Mouse (Mus musculus) adrenal gland, adult 8-10 months (tissue): ENCODE results near the gene Pop4. TPM values are rescaled to one million over a fixed set of nuclear protein-coding genes. Genes with fewer than 3 reads are reported as not detected.
"Not testable (repeated sequence)": the region's sequence is repeated elsewhere in the genome, so short reads cannot be mapped to it uniquely, and the experiment has no call there.

Experiments
- DNase-seq: peaks from one replicate; pipeline ENCODE4 v3.0.0; 2022
- total RNA-seq, 4 experiments: library from RNA; stranded (reverse); gene quantifications; 2 replicates each; pipeline ENCODE4 v1.2.4; 2022

The Pop4 gene
- total RNA-seq: 10 to 100 TPM; 48.6 to 85.5 (median 68.1) TPM

DNA sequence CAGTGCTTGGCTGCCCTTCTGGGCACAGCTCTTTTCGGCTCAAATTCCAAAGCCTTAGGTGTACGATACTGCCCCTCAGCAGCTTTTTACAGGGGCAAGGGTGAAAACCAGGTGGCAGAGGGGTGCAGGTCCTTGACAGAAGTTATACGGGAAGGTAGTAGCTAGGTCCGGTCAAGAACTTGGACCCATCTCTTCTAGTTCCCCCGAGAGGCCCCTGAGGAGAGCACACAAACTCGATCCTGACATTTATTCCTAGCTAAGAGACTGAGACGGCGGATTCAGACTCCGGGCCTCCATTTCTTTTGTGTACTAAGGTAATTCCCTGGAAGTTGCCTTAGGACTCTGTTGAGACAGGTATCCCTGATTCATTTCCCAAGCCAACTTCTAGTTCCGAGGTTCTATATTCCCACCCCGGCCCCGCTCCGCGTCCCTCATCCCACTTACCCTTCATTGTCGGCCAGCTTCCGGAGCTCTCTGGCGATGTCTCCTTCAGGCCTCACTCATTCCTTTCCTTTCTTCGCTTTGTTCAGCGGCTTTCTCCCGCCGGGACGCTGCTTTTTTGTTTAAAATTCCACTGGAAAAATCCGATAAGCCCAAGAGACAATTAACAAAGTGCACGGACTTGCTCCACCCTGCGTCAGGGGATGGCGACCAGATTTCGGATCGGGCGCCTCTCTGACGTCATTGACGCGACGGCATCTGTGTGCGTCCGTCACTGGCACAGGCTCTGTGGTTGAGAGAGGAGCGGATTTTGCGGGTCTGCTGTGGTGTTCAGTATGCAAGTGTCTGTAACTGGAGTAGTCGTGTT, at the start of gene Pop4:
Gene Pop4 (minus strand): TSS at position 721 of the 808 bp plus-strand sequence.
- DNase-seq: peak; percentile 88

DNA sequence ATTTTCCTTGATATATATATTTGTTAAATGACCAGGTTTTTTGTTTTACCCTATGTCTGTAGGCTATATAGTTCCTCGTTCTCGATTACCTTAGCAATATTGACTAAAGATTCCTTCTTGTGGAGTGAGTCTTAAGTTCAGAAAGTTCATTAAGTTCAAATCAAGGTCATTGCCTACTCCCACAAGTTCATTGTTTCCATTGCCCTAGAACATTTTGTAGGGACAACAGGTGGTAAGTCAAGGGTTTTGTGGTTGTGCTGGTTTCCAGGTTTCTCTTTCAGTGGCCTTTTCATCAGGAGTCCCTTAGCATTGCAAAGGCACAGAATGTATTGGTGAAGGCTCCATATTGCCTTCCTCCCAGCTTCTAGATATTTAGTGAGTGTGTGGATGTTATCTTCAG, 49.4 kb upstream of the Pop4 start:
- DNase-seq: no peak

DNA sequence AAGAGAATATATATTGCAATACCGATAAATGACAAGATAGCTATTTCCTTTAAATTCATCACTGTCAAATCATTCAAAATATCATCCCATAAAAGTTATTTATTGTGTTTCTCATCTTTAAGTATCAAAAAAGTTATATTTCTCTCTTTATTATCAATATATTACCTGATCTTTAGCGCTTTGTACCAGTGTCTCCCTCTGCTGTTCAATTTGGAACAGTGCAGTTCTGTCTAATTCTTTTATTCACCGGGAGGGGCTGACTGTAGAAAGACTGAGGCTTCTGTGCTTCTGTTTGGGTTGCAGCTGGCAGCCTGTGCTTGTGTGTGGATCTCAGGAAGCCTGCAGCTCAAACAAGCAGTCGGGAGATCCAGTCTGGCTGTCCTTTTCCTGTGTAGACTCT, 11.0 kb upstream of the Pop4 start:
- DNase-seq: not testable (repeated sequence)

DNA sequence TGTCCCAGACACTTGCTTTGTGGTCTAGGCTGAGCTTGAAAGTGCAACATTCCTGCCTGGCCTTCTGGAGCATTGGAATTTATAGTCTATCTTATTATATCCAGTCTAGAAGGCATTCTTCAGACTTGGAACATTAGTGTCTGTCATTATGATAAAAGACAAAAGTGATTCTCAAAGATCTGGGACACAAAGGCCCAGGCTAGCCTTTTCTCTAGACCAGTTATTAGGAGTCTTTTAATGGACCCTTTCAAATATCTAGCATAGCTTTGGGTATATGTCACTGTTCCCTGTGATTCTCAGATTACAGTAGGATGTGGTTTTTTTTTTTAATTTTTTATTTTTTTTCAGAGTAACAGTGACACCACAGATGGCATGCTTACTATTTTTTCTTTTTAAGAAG, 1.3 kb upstream of the Pop4 start:
- DNase-seq: no peak

DNA sequence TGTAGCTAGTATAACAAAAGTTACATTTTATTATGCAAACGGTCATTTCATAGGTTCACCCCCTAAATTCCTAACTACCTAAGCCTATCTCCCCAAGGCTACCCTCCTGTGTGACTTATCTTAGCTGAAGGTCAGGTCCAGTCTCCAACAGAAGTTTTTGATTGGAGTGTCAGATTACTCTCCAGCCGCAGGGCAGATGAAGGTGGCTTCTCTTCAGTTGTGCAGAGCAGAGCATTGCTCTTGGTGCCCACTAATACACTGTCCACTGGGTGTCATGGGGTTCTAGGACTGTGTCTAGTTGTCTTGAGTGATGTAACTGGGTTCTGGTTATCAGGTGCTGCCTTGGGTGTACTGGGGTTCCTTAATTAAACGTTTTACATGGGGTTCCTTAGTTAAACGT, 636 bp upstream of the Pop4 start:
- DNase-seq: no peak

DNA sequence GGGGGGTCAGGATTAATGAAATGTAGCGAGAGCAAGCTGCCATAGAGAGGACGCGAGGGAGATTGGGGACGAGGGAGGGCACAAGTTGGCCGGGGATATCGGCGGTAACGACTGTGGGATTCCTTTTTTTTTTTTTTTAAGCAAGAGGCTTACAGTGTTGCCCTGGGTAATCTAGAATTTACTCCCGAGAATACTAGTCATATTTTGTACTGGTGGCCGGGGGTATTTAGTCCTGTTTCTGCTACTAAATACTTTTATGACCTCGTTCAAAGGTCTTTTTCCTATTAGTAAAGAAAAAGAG, 238 bp upstream of the Pop4 start:
- DNase-seq: no peak

DNA sequence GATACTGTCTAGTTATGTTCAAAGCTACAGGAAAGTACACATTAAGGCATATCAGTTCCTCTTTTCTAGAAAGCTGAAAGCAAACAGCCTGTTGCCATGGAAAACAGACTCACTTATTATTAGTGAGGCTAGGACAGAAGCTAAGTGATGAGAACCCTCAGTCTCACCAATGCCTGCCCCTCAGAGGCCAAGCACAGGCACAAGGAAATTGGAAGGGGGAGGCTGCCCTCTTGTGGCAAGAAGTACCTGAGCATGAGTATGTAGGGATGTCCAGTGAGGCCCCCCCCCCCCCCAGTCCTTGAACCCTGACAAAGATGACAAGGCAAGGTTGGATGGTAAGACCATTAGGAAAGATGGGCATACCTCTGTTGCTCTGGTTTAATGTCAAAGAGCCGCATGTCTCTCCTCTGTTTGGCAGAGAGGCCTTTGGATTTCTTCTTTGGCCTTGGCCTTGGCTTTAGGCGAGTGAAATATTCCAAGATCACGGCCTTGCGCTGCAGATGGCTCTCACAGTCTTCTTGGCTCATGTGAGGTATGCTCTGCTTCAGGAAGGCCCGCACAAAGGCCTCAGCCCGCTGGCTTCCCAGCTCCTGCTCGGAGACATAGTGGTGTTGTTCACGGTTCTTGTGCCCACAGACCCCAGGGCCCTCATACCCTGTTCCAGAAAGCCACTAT, 4.1 kb downstream of the Pop4 start:
- DNase-seq: peak; percentile 82

DNA sequence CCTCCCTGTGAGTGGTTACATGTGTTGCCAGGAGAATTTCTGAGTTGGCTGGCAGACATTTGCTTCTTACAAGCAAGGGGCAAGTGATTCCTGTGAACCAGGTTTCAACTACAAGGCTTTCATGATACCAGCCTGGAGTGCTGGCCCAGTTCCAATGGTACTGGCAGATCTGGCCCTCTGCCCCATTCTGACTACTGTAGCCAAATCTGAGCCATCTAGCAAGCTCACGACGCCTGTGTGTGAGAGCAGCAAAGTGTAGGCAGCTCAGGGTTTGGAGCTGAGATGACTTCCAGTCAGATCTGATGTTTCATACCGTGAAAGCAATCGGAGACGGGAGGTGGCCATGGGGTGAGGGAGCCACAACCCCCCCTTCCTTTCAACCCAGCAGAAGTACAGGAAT, 8.8 kb downstream of the Pop4 start:
- peak; percentile 55 for DNase-seq

DNA sequence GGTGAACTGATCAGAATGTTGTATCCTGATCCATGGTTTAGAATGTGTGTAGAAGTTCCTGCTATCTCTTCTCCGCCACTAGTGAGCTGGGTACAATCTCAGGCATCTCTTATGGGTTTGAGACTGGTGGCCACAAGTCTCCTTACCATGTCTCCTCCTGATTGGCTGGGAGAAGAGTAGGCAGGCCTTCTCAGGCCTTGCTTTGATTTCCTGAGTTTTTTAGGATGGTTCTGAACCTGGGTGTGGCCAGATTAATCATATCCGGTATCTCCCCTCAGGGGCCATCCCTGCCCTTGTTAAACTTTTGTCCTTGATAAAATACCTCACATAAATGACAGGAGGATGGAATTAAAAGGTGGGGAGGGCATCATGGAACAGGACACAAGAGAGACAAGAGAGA, 11.6 kb downstream of the Pop4 start:
- no peak for DNase-seq

DNA sequence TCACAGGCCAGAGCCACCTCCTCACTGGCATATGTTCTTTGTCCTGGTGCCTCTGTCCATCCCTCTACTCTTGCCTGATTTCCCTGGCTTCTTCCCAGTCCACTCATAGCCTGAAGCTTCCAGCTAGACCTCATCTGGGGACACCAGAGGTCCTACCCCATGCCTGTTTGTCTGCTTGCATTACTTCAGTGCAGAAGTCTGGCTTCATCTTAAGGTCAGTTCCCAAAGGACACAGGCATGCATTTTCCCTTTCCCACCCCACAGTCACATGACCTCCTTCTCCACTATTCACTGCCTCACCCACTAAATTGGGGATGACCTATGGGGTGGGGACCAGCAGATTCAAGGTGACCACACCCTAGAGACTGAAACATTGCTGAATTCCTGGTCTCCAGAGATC, 17.8 kb downstream of the Pop4 start:
- no peak for DNase-seq

DNA sequence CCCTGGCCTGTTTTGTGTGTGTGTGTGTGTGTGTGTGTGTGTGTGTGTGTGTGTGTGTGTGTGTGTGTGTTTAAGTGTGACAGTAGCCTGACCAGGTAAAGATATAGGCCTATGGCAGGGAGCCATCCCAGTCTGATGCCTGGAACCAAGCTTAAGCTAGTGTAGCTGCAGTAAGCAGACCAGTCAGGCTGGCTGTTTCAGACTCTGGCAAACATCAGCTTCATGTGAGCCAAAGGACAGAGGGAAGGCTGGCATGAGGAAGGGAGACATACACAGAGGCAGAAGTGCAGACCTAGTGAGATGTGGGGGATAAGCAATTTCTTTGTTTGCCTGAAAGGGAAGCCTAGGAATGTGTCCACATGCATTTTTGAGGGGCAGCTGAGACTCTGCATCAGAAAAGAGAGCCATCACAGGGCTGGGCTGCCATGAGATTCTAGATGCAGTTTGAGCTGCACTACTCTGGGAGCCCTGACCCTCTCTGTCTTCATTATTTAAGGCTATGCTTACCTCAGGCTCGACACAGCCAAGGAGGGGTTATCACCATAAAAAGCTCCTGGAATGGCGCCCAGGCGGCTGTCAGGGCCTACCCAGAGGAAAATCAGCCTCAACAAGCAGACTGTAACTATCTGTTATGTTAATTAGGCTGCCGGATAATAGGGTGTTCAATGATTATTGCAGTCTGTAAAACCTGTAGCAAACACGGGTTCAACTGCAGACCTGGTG, 19.6 kb downstream of the Pop4 start:
- DNase-seq: no peak

DNA sequence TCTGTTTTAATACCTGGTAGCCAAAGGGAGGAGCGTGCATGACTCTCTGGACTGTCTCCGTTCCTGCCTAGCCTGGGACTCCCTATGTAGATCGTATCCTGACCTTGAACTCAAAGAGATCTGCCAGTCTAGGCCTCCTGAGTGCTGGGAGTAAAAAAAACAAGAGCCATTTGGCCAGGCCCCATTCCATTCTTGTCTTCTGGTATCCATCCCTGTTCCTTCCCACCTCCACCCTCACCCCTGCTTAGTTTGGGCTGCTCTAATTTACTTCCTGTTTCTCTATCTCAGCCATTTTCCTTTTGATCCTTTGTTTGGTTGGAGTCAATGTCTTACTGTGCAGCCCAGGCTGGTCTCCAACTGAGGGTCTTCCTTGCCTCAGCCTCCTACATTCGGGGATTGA, 28.8 kb downstream of the Pop4 start:
- no peak for DNase-seq

DNA sequence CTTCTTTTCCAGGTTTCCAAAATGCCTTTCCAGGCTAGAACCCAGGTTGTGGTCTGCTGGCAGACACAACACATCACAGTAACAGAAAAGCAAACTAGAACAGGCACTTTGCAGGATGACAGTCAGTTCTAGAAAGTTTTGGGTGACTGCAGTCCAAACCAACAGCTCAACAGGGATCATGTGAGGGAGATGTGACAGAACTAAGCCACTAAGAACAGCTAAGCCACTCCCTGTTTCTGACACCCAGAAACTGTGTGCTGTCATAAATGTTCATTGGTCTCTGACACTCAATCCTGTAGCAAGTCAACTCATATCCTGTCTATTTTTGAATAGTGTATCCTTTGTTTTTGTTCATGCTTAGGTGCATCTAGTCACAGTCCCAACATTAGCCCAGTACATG, 34.1 kb downstream of the Pop4 start:
- no peak for DNase-seq

DNA sequence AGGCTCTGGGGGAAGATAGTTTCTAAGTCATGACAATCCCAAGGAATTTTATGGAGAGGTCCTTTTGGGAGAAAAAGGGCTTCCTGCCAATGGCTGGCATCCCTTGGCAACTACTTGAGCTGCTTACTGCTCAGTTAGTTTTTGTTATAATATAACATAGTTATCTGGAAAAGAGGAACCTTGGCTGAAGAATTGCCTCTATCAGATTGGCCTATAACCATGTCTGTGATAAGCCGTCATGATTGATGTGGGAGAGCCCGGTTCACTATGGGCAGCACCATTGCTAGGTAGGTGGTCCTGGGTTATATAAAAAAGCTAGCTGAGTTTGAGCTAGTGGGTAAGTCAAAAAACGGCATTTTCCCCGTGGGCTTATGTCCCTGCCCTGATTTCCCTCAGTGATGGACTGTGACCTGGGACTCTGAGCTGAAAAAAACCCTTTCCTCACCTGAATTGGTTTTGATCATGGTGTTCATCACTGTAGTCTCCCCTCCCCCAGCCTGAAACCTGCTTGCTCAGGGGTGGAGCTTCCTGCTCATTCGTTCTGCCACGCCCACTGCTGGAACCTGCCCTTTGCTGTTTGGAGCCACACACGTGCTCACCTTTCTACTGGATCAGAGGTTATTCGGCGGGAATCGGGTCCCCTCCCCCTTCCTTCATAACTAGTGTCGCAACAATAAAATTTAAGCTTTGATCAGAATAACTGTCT, 34.7 kb downstream of the Pop4 start:
- DNase-seq: no peak

DNA sequence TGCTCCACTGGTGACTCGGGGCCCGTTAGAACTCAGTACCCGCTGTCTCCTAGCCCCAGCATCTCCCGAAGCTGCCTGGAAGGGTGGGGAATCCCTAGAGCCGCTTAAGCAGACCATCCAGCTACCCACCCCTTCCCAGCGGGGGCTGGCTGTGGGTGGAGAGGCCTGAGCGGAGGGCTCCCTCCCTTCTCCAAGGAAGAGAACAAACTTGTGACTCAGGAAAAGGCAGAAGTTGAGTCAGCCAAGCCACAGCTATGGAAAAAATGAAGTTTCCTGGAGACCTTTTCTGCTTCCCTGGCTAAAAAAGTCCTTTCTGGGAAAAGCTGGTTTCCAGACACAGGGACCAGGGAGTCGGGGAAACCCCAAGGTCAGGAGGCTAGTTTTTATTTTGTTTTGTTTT, 40.9 kb downstream of the Pop4 start:
- no peak for DNase-seq

DNA sequence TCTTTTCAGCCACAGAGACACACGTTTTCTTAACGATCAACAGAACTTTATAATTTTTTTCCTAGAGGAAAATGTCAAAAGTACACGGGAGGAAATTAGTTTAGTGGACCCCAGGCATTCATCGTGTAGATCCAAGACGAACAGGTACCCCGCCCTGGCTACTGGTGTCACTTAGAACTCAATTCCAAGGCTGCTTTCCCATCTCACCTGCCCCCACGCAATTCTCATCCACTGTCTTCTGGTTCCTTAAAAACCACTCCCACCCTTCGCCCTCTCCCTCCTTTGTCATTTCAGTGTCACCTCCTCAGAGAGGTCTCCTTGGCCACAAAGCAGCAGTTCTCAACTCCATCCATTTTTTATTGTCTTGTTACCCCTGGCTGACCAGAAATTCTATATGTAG, 42.9 kb downstream of the Pop4 start:
- DNase-seq: no peak

DNA sequence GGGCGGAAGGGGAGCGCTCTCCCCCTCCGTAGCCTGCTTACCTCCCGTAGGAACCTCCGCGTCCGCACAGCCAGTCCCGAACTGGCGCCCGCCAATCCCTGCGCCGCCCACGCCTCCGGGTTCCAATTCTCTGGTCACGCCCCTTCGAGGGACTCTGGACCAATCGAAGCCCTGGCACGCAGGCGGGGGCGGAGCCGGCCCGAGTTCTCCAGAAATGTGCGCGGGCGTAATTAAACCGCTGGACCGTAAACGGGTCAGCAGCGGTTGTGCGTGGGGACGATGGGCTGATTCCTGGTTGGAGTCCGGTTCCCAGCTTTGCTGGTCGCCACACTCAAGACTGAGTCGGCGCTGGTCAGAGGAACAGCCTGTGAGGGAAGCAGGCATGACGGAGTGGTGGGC, 43.3 kb downstream of the Pop4 start, which contains the start of gene Plekhf1:
Gene Plekhf1 (minus strand): TSS at position 117 of the 399 bp plus-strand sequence.
- DNase-seq: peak; percentile 88

DNA sequence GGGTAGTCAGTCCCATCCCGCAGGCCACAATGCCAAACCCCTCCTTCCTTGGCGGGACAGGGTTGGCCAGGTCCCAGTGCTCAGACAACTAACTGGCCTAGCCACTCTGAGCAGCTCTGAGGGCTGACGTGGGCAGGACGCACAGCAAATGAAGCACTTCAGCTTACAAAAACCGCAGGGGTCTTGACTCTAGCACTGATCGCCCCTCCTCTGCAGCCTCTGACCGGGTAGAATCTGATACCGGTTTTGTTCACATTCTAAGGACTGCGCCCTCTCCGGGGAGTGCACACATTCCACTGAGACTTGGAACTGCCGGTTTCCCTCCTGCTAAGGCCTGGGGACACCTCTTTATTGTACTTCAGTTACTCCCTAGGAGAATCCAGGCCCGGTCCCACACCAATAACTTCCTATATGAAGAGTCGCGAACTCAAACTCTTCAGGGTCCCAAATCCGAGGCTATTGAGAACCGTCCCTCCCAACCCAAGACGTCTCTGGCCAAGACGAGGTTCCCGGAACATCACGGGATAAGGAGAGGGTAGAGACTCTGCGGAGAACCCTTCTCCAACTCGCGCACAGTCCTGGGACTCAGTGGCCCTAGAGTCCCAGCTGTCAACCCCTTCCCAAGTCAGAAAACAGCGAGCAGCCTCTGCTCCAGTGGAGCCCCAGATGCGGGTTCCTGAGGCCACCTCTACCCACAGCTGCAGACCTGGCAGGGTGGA, 43.9 kb downstream of the Pop4 start:
- DNase-seq: peak; percentile 53

DNA sequence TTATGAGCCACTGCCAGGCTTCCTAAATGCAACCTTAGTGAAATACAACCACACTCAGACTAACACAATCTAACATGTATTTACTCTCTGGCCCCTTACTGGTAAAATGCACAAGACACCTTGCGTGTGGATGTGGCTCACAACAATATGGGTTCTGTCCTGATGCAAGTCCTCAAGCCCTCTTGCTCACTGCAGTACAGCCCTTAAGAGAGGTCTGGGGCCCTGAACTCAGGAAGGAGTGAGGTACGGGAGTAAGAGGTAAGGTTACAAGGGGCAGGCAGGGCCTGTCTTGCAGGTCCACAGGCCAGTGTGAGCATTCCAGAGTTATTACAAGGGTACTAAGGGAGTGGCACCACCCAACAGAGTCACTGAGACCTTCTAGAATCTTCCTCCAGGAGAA, 45.0 kb downstream of the Pop4 start:
- DNase-seq: no peak

DNA sequence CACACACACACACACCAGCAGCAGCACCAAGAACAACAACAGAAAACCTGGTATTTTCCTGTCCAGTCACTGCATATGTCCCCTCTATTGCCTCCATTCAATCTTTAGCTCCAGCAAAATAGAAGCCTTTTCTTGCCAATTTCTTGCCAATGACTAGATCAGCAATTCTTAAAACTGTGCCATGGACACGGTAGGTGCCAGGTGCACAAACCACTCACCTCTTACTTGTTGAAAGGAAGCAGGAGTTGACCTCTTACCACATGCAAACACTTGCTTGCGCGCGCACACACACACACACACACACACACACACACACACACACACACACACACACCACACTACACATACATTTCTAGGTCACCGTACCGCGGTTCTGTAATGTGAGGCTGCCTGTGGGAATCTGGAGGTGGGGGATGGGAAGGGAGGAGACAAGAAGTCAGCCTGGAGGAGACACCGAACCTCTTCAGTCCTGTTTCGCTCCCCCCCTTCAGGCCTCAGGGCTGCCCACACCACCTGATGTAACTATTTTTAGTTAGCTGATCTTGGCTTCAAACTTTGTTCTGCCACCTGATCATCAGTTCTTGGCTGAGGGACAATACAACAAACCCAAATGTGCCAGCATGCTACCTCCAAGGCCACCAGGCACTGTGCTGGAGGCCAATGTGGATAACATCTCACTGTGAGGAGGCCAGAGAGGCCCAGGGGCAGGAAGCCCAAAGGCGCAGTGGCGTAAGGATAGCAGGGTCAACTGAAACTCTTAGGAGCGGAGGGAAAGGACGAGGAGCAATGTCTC, 46.5 kb downstream of the Pop4 start:
- peak; percentile 47 for DNase-seq

DNA sequence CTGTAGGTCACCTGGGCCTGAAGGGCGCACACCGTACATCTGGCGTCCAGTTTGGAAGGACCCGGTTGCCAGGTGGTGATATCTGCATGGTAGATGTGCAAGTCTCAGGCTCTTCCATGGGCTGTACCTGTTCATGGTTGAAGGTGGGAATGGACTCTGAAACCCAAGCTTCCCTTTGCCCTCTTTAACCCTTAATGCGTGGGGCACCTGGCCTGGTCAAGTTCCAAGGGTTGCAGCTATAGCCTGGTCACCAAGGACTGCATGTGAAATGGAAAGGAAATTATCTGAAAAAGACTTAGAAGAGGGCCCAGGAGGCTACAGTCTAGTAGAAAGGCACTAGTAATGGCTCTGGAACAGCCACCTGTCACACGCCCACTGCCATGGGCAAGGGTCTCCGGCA, 50.4 kb downstream of the Pop4 start:
- no peak for DNase-seq

DNA sequence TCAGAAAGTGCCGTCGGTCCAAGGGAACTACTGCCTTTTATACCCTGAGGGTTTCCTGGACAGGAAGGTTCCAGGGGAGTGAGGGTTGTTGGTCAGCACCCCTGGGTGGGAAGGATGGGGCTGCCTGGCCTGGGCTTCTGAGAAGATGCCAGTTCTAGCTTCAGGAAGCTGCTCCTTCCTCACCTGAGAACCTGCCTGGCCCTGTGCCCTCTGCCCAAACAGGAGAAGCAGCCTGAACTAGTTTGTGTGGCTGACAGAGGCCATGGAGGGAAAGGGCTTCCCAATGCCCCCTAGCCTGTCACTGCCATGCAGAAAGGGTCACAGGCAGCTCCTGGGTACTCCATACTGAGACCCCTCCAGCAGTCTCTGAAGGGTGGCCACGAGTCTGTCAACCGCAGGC, 51.7 kb downstream of the Pop4 start:
- DNase-seq: no peak
